Mouse (Mus musculus) left cerebral cortex, postnatal 4 days (tissue): ENCODE data around the gene Adad2. TPM values are rescaled to one million over a fixed set of nuclear protein-coding genes. Genes with fewer than 3 reads are reported as not detected.

ENCODE experiments used
- DNase-seq: peaks from one replicate; pipeline ENCODE4 v3.0.0-alpha.2; 2022
- intact Hi-C: fragments of 180-260 bp; cut with DNase I; formaldehyde crosslinking; loops from one replicate; pipeline ENCODE4 v1.15.1; 2025
- total RNA-seq, 2 experiments: library from RNA; stranded (reverse); gene quantifications; 2 replicates each; pipeline ENCODE4 v1.2.3; 2021

Gene Adad2
- under 1 TPM in 1 of 2 experiments, not detected in 1; 0.42 TPM for total RNA-seq

GRCm38 (mm10) chr8:119612471-119612870, at the start of gene Adad2:
Gene Adad2 (plus strand): TSS chr8:119612747.
- no peak for DNase-seq
- intact Hi-C loops = no loop called here

- intact Hi-C loops = no loop called here
- no peak for DNase-seq
Observed at GRCm38 (mm10) chr8:119563849-119564251, 48.7 kb upstream of the Adad2 start.

GRCm38 (mm10) chr8:119566367-119566766, 46.2 kb upstream of the Adad2 start:
- no peak for DNase-seq
- intact Hi-C loops = no loop called here

- DNase-seq = no peak
- intact Hi-C loops = no loop called here
Observed at GRCm38 (mm10) chr8:119568251-119568650, 44.3 kb upstream of the Adad2 start.

DNA sequence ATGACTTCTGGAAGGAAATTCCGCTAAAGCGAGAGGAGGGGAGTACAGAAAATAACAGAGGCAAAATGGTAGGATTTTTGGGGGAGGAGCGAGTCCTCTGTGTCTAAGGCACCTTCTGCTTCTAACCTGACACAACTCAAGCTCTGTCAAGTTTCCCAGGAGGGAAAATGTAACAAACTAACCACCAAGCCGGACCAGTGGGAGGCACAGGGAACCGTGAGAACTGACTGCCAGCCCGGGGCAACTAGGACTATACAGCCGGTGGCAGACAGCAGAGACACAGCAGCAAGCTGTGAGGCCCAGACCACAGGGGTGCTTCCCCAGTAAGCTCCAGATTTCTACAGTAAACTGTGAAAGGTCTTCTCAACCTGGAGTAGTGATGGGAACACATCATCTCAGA, 43.6 kb upstream of the Adad2 start:
- intact Hi-C loops = no loop called here
- no peak for DNase-seq

DNA sequence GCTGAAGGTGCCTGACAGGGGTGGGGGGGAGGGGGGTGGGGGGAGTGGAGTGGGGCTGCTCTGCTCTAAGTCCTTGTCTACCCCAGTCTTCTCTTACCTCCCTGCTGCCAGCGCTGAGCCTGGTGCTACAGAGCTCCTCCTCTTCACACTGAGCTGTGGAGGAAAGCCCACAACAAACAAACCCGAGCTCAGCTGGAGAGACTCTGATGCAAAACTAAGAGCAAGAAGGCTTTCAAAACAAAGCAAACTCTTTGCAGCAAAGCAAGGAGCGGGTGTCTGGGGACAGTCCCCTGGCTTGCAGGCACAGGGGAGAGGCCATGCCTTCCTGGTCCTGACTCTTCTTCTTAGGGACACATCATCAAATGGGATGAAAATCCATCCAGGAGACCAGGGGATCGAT, 42.7 kb upstream of the Adad2 start:
- no peak for DNase-seq
- intact Hi-C loops = no loop called here

- no peak for DNase-seq
- intact Hi-C loops = no loop called here
Observed at GRCm38 (mm10) chr8:119571135-119571534, 41.4 kb upstream of the Adad2 start.

GRCm38 (mm10) chr8:119572411-119572810, 40.1 kb upstream of the Adad2 start:
- DNase-seq = no peak
- intact Hi-C loops = no loop called here

- intact Hi-C loops = no loop called here
- DNase-seq = peak; percentile 96
Observed at GRCm38 (mm10) chr8:119574437-119575365, 37.8 kb upstream of the Adad2 start, which contains the start of the genes Hsdl1 and Dnaaf1. Gene Hsdl1 (minus strand): TSS chr8:119575183. Gene Dnaaf1 (plus strand): TSS chr8:119575235.

DNA sequence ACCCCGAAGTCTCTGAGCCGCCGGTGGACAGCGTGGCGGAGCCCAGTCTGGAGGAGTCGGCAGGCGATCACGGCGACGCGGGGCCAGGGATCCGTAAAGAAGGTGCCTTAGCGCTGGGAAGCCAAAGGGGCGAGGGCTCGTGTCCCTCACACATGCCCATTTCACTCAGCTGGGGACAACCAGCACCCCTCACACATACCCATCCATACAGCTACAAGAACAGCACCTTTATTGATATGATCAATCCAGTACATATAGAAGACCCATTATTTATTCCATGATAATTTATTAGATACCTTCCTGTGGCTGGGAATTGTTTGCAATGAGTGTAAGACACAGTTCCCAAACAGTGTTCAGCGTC, 37.2 kb upstream of the Adad2 start:
- DNase-seq = no peak
- intact Hi-C loops = no loop called here

GRCm38 (mm10) chr8:119579096-119579495, 33.5 kb upstream of the Adad2 start:
- DNase-seq = no peak
- intact Hi-C loops = no loop called here

- intact Hi-C loops = no loop called here
- DNase-seq = no peak
Observed at GRCm38 (mm10) chr8:119580441-119581161, 31.9 kb upstream of the Adad2 start.

DNA sequence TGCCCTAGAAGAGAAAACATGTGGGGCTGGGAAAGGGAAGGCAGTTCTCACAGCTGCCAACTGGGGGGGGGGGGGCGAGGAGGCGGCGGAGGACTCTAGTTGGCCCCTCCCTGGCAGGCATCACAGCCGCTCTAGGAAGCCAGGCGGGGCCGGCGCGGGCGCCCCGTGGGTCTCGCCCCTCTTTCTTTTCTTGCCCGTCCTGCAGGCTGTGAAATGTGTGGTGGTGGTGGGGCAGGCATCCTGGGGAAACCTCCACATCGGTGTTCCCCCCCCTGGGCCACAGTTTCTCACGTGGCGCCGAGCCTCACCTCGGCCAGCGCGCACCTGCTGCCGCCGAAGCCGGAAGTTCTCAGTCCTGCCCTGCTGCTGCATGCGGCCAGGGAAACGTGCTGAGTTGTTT, 26.6 kb upstream of the Adad2 start:
- intact Hi-C loops = no loop called here
- DNase-seq = no peak

- DNase-seq = no peak
- intact Hi-C loops = no loop called here
Observed at GRCm38 (mm10) chr8:119588321-119588720, 24.2 kb upstream of the Adad2 start.

GRCm38 (mm10) chr8:119588844-119589243, 23.7 kb upstream of the Adad2 start:
- intact Hi-C loops = no loop called here
- DNase-seq = peak; percentile 22

- DNase-seq = no peak
- intact Hi-C loops = no loop called here
Observed at GRCm38 (mm10) chr8:119590348-119590747, 22.2 kb upstream of the Adad2 start.

DNA sequence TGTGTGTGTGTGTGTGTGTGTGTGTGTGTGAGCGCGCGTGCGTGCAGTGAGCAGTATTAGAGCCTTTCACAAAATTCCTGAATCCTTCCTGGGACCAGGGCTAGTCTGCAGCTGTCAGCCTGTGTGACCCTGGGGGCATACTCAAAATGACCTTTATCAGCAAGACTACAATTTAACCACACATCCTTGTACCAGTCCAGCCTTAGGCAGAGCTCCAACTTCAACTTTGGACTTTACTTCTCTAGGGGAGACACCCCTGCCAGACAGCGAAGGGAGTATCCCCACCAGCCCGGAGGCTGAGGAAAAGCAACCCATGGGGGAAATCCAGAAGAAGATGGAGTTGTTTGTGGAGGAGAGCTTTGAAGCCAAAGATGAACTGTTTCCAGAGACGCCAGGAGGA, 21.1 kb upstream of the Adad2 start:
- no peak for DNase-seq

GRCm38 (mm10) chr8:119603771-119604170, 8.8 kb upstream of the Adad2 start:
- intact Hi-C loops = loop anchor here (10.0 kb wide), 1 partner anchor 159 kb away; the partner anchor contains the start of gene Necab2
- no peak for DNase-seq

More for the DNA sequence above, 21.1 kb upstream of the Adad2 start:
- intact Hi-C loops = no loop called here

DNA sequence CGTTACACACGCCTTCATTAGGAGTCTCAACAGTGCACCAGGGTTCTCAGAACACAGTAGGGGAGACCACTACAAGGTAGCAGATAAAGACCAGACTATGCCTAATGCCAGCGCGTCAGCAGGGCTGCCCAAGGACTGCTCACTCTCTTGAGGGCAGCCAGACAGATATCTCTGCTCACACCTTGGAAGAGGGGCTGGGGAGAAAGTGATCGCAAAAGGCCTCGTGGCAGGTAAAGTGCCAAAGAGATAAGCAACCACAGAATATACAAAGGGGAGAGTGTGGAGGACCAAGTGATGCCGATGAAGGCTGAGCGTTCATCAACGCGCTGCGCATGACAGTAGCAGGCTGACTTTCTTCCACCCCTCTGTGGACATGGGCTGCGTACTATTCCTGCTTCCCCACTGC, 8.1 kb upstream of the Adad2 start:
- intact Hi-C loops = loop anchor here (10.0 kb wide), 1 partner anchor 160 kb away; the partner anchor contains the start of gene Necab2

DNA sequence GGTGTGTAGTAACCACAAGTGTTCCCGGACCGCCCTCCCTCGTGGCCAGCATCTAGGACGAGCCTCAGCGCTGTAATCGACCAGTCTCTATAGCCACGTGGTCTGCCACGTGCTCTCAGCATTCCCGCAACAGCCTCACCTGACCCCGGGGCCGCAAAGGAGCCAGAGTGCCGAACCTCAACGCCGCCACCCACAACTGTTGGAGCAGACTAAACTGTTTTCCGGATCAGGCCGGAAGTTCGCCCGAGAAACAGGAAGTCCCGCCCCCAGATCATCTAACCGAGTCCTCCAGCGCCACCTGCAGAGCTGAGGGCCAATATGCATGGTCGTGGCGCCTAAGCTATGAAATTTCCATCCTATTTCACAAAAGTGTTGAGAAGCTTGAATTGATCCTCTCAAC, 7.6 kb upstream of the Adad2 start, which contains the start of gene Taf1c:
Gene Taf1c, minus strand, starts transcription at position 227 of the 400 bp plus-strand sequence.
- intact Hi-C loops = loop anchor here (10.0 kb wide), 1 partner anchor 160 kb away; the partner anchor contains the start of gene Necab2
- peak; percentile 96 for DNase-seq

More for the DNA sequence above, 8.1 kb upstream of the Adad2 start:
- DNase-seq = no peak

DNA sequence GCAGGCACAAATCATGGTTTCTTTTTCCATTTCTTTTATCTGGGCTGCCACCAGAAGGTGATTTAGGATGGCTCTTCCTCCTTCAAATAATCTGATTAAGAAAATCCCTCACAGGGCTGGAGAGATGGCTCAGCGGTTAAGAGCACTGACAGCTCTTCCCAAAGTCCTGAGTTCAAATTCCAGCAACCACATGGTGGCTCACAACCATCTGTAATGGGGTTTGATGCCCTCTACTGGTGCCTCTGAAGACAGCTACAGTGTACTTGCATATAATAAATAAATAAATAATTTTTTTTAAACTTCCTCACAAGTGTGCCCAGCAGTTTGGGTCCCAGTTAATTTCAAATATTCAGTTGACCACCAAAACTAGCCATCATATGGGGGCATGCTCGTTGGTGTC, 6.3 kb upstream of the Adad2 start:
- intact Hi-C loops = loop anchor here (10.0 kb wide), 1 partner anchor 161 kb away; the partner anchor contains the start of gene Necab2
- DNase-seq = no peak
